Mouse (Mus musculus) stomach, embryonic 14.5 days (tissue): Measurements from ENCODE around the gene Gpsm2. TPM values are rescaled to one million over a fixed set of nuclear protein-coding genes. Genes with fewer than 3 reads are reported as not detected.
A peak's percentile ranks its signal among the peaks of the same experiment; 100 is the strongest.

Source experiments
- ATAC-seq: fragments of 200-750 bp; cut with Nextera tagmentation; 2 replicates; pipeline ENCODE4 v1.8.0; 2017; ENCODE audit warnings: low read depth, moderate TSS enrichment; ENCODE audit not compliant: insufficient number of reproducible peaks, insufficient read depth, low FRiP score
- H3K27ac ChIP-seq: fragments of 300-500 bp; sonication (generic); 2 replicates; pipeline ENCODE4 v1.5.1; 2014; ENCODE audit warnings: mild to moderate bottlenecking, low read length, moderate library complexity, mixed read lengths
- H3K27me3 ChIP-seq: fragments of 300-500 bp; sonication (generic); 2 replicates; pipeline ENCODE4 v1.6.1; 2014; ENCODE audit warnings: low read length, control low read depth, mixed read lengths; ENCODE audit not compliant: control insufficient read depth, insufficient read depth
- H3K36me3 ChIP-seq: fragments of 300-500 bp; sonication (generic); 2 replicates; pipeline ENCODE4 v1.6.1; 2014; ENCODE audit warnings: mild to moderate bottlenecking, control low read depth, low read length, moderate library complexity, mixed read lengths; ENCODE audit not compliant: control insufficient read depth, insufficient read depth
- H3K4me1 ChIP-seq: fragments of 300-500 bp; sonication (generic); 2 replicates; pipeline ENCODE4 v1.6.1; 2014; ENCODE audit warnings: low read length, control low read depth, mixed read lengths; ENCODE audit not compliant: control insufficient read depth, insufficient read depth
- H3K4me2 ChIP-seq: fragments of 300-500 bp; sonication (generic); replicated peaks from 2 replicates; pipeline ENCODE4 v1.6.1; 2014; ENCODE audit warnings: low read depth, low read length, control low read depth
- H3K4me3 ChIP-seq: fragments of 300-500 bp; sonication (generic); 2 replicates; pipeline ENCODE4 v1.5.1; 2014; ENCODE audit warnings: low read depth, low read length, control low read depth
- H3K9ac ChIP-seq: fragments of 300-500 bp; sonication (generic); replicated peaks from 2 replicates; pipeline ENCODE4 v1.6.1; 2014; ENCODE audit warnings: low read depth, mild to moderate bottlenecking, control low read depth, low read length, moderate library complexity, mixed read lengths
- H3K9me3 ChIP-seq: fragments of 300-500 bp; sonication (generic); 2 replicates; pipeline ENCODE4 v1.6.1; 2016; ENCODE audit warnings: low read depth, low read length, control low read depth; ENCODE audit not compliant: control insufficient read depth
- WGBS: fragments of 180-500 bp; shearing (Covaris S2); extraction: QIAGEN DNeasy Blood & Tissue Kit; methylation state at CpG from one replicate; pipeline ENCODE4 v1.1.7; 2014; 5-methylcytosine and 5-hydroxymethylcytosine counted together
- polyA plus RNA-seq: library from polyadenylated mRNA; unstranded; fragments of >200 nt; fragmentation: Nextera tagmentation; extraction: Ambion mirVana; gene quantifications from 2 replicates; pipeline ENCODE4 v1.2.1, GENCODE M21; 2014

Gene Gpsm2
- polyA plus RNA-seq = 58.5 and 63.4 TPM in 2 replicates

DNA sequence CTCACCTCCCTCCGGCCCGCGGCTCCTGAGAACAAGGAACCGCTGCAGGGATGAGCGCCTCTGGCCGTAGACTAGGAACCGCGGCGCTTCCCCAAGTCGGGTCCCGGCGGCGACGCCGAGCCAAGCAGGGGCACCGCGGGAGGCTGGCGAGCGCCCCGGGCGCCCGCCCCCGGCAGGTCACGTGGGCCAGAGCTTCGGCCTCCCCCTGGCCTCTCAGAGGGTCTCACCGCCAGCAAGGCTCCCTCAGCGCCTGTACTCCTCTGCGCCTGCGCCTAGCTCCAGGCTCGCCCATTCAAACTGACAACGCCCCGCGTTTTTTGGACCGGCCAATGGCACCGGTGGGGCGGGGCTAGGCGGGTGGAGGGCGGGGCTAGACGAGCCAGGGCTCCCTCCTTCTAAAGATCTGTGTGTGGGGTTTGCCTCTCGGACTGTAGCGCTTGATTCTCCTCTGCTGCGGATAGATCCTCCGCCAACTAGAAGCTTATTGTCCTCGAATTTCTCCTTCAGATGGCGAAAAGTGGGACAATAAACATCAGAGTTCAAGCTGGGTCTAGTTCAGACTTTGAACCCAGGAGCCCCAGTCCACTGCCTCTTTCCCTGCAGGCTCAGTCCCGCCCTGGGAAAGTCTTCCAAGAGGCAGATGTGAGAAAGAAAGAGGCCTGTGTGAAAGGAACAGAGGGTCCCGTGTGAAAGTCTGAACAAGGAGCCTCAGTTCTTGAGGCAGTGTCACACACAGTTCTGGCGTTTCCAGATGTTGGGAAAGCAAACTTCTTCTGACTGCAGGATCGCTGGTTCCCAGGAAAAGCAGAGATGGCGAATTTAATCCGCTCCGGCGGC lies at the start of gene Gpsm2:
Gene Gpsm2 (minus strand): TSS at position 274 of the 837 bp plus-strand sequence.
- H3K4me1 ChIP-seq = peaks cover 8% of the 10 kb centered on the region
- ATAC-seq = peak; percentile 99
- no peaks in the 10 kb centered on the region for H3K9me3 ChIP-seq
- H3K9ac ChIP-seq = peak within 1 kb of the TSS; percentile 79
- H3K27me3 ChIP-seq = no peaks in the 10 kb centered on the region
- WGBS = 3% methylated on average over 50 of the region's 53 CpGs
- H3K4me3 ChIP-seq = peak within 1 kb of the TSS; percentile 74
- peak within 1 kb of the TSS; percentile 94 for H3K27ac ChIP-seq
- no peaks in the 10 kb centered on the region for H3K36me3 ChIP-seq
- peak within 1 kb of the TSS; percentile 49 for H3K4me2 ChIP-seq

DNA sequence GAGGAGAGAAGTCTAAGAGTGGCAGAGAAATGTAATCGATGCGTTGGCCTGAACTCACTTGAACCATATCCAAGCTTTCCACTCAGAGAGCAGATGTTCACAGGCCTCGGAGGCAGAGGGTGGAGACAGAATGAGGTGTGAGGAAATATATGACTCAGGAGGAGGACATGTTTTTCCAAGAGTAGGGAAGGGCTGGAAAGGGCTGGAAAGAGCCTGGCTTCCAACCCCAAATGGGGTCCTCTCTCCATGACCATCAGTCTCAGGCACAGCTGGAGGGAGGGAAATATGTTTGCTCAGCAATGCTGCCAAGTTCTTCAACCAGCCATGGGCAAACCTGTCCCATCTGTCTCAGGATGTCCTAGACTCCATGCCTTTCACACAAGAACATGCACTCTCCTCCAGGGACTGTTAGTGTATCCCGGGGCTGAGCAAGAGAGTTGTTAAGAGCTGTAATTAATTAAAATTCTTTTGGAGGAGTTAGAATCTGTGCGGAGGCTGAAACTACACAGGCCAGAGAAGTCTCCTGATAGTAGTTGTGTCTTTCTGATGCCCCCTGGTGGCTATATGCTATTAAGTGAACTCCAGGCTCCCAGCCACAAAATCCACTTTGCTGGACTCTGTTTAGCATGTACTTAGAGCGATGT lies 48.7 kb upstream of the Gpsm2 start:
- no peak overlapping the region for H3K9ac ChIP-seq
- no peaks in the 10 kb centered on the region for H3K27me3 ChIP-seq
- WGBS = 14% methylated on average over 6 of the region's 6 CpGs
- H3K4me2 ChIP-seq = no peak overlapping the region
- no peaks in the 10 kb centered on the region for H3K36me3 ChIP-seq
- peak; percentile 74 for ATAC-seq
- H3K4me3 ChIP-seq = no peak overlapping the region
- H3K9me3 ChIP-seq = no peaks in the 10 kb centered on the region
- 0 out of 2 replicates have a peak, but pooled peaks cover 3% of the 10 kb centered on the region for H3K4me1 ChIP-seq
- peak overlapping the region; percentile 84 for H3K27ac ChIP-seq

DNA sequence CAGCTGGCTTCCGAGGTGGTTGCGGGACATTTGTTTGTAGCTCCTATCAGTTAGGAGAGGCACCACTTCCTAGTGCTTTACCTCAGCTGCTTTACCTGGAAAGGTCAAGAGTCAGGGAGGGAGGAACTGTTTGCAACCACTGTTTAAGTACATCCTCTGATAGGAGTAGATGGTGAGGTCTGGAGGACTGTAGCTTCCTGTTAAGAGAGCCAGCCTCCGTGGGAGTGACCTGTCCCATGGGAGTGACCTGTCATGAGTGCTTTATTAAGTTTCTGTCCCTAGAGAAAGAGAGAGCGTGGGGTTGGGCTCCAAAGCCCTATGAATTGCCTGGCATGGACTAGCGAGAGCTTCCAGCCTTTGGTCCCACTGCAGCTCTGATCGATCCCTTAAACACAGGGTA lies 47.4 kb upstream of the Gpsm2 start:
- ATAC-seq = no peak
- Histone ChIP-seq H3K27me3 (no peaks in the 10 kb centered on the region), H3K4me3 (no peak overlapping the region), H3K9me3 (no peaks in the 10 kb centered on the region), H3K36me3 (no peaks in the 10 kb centered on the region), H3K4me1 (0 out of 2 replicates have a peak, but pooled peaks cover 3% of the 10 kb centered on the region), H3K27ac (no peak overlapping the region), H3K9ac (no peak overlapping the region), H3K4me2 (no peak overlapping the region)
- 64% methylated on average over 6 of the region's 6 CpGs for WGBS

DNA sequence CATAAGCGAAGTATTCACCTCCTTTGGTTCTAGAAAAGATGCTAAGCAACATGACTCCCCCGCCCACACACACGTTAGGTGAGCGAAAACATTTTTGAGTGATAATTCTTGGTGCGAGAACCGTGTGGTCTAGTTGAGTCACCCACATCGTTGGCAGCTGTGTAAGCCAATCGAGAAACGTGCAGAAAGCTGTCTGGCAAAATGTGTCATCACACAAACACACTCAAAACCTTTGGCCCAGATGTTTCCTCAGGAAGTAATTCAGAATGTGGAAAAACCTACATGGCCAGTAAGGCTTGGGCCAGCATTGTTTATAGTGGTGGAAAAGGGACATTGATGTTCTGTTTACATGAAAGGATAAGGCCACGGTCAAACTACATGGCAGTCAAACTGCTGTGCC lies 45.3 kb upstream of the Gpsm2 start:
- no peaks in the 10 kb centered on the region for H3K27me3 ChIP-seq
- H3K9me3 ChIP-seq = no peaks in the 10 kb centered on the region
- no peaks in the 10 kb centered on the region for H3K36me3 ChIP-seq
- no peak overlapping the region for H3K9ac ChIP-seq
- 0 out of 2 replicates have a peak, but pooled peaks cover 3% of the 10 kb centered on the region for H3K4me1 ChIP-seq
- H3K27ac ChIP-seq = no peak overlapping the region
- no peak overlapping the region for H3K4me2 ChIP-seq
- no peak for ATAC-seq
- WGBS = 64% methylated on average over 10 of the region's 10 CpGs
- no peak overlapping the region for H3K4me3 ChIP-seq

DNA sequence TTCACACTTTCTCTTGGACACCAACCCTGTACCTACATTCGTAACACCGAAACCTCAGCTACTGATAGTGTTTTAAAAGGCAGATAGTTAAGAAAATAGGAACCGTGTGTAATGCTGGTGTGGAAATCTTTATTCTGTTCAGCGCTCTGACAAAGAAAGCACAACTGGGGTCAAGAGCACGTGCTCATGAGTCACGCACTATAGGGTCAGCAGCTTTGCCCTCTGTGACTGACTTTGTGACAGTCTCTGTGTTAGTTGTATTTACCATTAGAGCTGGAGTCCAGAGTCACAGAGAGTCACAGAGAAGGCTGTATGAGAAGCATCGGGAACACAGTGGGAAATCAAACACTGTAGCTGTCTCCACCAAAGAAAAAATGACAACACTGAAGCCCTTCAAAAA lies 44.8 kb upstream of the Gpsm2 start:
- no peak for ATAC-seq
- H3K4me1 ChIP-seq = 0 out of 2 replicates have a peak, but pooled peaks cover 3% of the 10 kb centered on the region
- no peak overlapping the region for H3K4me2 ChIP-seq
- H3K27me3 ChIP-seq = no peaks in the 10 kb centered on the region
- H3K9me3 ChIP-seq = no peaks in the 10 kb centered on the region
- H3K9ac ChIP-seq = no peak overlapping the region
- no peaks in the 10 kb centered on the region for H3K36me3 ChIP-seq
- H3K4me3 ChIP-seq = no peak overlapping the region
- 85% methylated on average over 7 of the region's 7 CpGs for WGBS
- H3K27ac ChIP-seq = no peak overlapping the region

DNA sequence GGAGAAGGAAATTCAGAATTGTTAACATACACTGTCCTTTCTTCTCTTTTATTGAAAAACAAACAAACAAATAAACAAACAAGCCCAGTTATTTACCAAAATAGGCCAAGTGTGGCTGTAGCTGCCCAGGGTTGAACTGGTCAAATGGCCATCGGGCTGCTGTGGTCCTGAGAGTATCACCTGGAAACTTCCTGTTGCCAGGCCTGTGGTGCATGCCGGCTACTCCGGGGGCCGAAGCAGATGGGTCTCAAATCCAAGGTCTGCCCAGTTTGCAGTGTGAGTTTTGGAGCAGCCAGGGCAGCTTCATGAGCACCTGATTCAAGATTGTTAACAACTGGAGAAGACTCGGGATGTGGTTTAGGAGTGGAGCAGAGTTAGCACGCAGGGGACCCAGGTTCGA lies 43.4 kb upstream of the Gpsm2 start:
- ATAC-seq = no peak
- Histone ChIP-seq H3K4me3 (no peak overlapping the region), H3K27me3 (no peaks in the 10 kb centered on the region), H3K4me2 (no peak overlapping the region), H3K27ac (no peak overlapping the region), H3K9me3 (no peaks in the 10 kb centered on the region), H3K4me1 (no peaks in the 10 kb centered on the region), H3K9ac (no peak overlapping the region), H3K36me3 (no peaks in the 10 kb centered on the region)
- 82% methylated on average over 7 of the region's 7 CpGs for WGBS

DNA sequence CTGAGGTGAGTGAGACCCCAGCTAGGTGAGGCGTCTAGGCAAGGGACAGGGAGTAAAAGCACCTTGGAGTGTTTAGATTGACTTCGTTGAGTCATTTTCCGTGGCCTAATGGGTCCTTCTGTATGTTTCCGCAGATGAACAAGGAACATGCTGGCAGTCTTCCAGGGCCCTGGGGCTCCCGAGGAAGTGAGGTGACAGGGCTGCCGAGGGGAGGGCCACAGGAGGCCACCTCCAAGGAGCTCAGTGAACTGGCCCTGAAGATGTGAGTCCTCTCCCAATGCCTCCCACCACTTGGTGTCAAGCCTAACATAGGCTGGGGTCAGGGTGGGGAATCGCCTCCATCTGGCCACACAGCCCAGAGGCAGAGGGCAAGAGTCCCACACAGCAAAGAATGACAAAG lies 42.9 kb upstream of the Gpsm2 start:
- Histone ChIP-seq H3K27me3 (no peaks in the 10 kb centered on the region), H3K27ac (no peak overlapping the region), H3K9me3 (no peaks in the 10 kb centered on the region), H3K4me3 (no peak overlapping the region), H3K36me3 (no peaks in the 10 kb centered on the region), H3K9ac (no peak overlapping the region), H3K4me2 (no peak overlapping the region), H3K4me1 (0 out of 2 replicates have a peak, but pooled peaks cover 3% of the 10 kb centered on the region)
- WGBS = 48% methylated on average over 7 of the region's 7 CpGs
- ATAC-seq = no peak

DNA sequence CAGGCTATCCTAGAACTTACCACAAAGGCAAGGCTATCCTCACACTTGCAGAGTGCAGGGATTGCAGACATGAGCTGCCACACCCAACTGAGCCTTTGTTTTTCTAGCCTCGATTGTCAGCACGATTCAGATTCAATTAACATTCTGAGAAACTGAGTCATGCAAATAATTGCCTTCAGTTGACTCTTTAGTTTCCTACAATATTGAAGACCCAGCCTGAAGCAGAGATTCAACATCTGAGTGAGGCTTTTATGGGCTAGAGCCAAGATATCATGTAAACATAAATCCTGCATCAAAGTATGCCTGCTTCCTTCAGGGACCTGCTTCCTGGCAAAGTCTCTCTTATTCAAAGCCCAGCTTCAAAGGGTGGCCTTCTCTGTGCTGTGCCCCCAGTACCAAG lies 41.6 kb upstream of the Gpsm2 start:
- H3K4me1 ChIP-seq = 0 out of 2 replicates have a peak, but pooled peaks cover 7% of the 10 kb centered on the region
- no peak overlapping the region for H3K27ac ChIP-seq
- no peaks in the 10 kb centered on the region for H3K9me3 ChIP-seq
- no peak for ATAC-seq
- no peak overlapping the region for H3K4me2 ChIP-seq
- H3K36me3 ChIP-seq = no peaks in the 10 kb centered on the region
- H3K9ac ChIP-seq = no peak overlapping the region
- 59% methylated on average over 2 of the region's 2 CpGs for WGBS
- H3K27me3 ChIP-seq = no peaks in the 10 kb centered on the region
- H3K4me3 ChIP-seq = no peak overlapping the region
